Mouse (Mus musculus) kidney, adult 8-10 months (tissue): ENCODE data around the gene Prom2.

Experiments used
- DNase-seq, 2 experiments: peaks; one replicate each; pipeline ENCODE4 v3.0.0; 2022

Prom2 gene

DNA sequence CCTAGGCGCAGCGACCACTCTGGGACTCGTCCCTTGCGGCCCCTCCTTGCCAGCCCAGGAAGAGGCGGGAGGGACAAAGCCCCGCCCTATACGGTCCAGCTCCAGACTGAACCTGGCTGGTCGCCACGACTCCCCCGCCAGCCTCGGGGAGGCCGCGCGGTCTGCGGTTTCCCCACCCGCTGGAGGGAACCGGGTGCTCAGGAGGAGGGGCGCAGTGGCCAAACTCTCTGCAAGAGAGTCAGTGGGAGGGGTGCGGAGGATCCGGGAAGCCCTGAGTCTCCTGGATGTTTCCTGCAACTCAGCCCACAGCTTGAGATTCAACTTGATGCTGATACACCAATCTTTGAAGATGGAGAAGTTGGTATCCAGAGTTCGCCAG lies 58.7 kb downstream of the Prom2 start:
- DNase-seq, result peak; percentile 55 to 57

GRCm38 (mm10) chr2:127481841-127482532 lies 59.3 kb downstream of the Prom2 start:
- no peak for DNase-seq

- no peak for DNase-seq
Measured at GRCm38 (mm10) chr2:127479763-127480162, 61.5 kb downstream of the Prom2 start.

- DNase-seq, result no peak
Measured at GRCm38 (mm10) chr2:127479210-127479609, 62.1 kb downstream of the Prom2 start.
